Mouse (Mus musculus) limb, embryonic 12.5 days (tissue): ENCODE measurements at regions not wholly inside any gene's neighbourhood (a gene's known extent, or its start where the extent isn't known, plus 50 kb on each side); places are given as distances from the start of the nearest gene placed in this dataset.

ENCODE experiments used
- ATAC-seq: fragments of 200-750 bp; cut with Nextera tagmentation; 2 replicates; pipeline ENCODE4 v1.8.0; 2017; ENCODE audit warnings: low read depth, moderate TSS enrichment; ENCODE audit not compliant: insufficient number of reproducible peaks, insufficient read depth, low FRiP score, low TSS enrichment
- H3K27ac ChIP-seq: fragments of 300-500 bp; sonication (generic); 2 replicates; pipeline ENCODE4 v1.5.1; 2016; ENCODE audit warnings: mild to moderate bottlenecking, moderate library complexity
- H3K27me3 ChIP-seq: fragments of 300-500 bp; sonication (generic); 2 replicates; pipeline ENCODE4 v1.6.1; 2016; ENCODE audit warnings: mild to moderate bottlenecking, moderate library complexity
- H3K36me3 ChIP-seq: fragments of 300-500 bp; sonication (generic); 2 replicates; pipeline ENCODE4 v1.6.1; 2016; ENCODE audit warnings: mild to moderate bottlenecking, moderate library complexity
- H3K4me1 ChIP-seq: fragments of 300-500 bp; sonication (generic); replicated peaks from 2 replicates; pipeline ENCODE4 v1.6.1; 2016
- H3K4me2 ChIP-seq: fragments of 300-500 bp; sonication (generic); 2 replicates; pipeline ENCODE4 v1.6.1; 2016; ENCODE audit warnings: mild to moderate bottlenecking, moderate library complexity
- H3K4me3 ChIP-seq: fragments of 300-500 bp; sonication (generic); replicated peaks from 2 replicates; pipeline ENCODE4 v1.5.1; 2016; ENCODE audit warnings: mild to moderate bottlenecking
- H3K9ac ChIP-seq: fragments of 300-500 bp; sonication (generic); replicated peaks from 2 replicates; pipeline ENCODE4 v1.6.1; 2016; ENCODE audit warnings: mild to moderate bottlenecking, moderate library complexity
- H3K9me3 ChIP-seq: fragments of 300-500 bp; sonication (generic); 2 replicates; pipeline ENCODE4 v1.6.1; 2016; ENCODE audit warnings: mild to moderate bottlenecking, moderate library complexity
- WGBS: fragments of 180-500 bp; shearing (Covaris S2); methylation state at CpG from one replicate; pipeline ENCODE4 v1.1.7; 2016; 5-methylcytosine and 5-hydroxymethylcytosine counted together

DNA sequence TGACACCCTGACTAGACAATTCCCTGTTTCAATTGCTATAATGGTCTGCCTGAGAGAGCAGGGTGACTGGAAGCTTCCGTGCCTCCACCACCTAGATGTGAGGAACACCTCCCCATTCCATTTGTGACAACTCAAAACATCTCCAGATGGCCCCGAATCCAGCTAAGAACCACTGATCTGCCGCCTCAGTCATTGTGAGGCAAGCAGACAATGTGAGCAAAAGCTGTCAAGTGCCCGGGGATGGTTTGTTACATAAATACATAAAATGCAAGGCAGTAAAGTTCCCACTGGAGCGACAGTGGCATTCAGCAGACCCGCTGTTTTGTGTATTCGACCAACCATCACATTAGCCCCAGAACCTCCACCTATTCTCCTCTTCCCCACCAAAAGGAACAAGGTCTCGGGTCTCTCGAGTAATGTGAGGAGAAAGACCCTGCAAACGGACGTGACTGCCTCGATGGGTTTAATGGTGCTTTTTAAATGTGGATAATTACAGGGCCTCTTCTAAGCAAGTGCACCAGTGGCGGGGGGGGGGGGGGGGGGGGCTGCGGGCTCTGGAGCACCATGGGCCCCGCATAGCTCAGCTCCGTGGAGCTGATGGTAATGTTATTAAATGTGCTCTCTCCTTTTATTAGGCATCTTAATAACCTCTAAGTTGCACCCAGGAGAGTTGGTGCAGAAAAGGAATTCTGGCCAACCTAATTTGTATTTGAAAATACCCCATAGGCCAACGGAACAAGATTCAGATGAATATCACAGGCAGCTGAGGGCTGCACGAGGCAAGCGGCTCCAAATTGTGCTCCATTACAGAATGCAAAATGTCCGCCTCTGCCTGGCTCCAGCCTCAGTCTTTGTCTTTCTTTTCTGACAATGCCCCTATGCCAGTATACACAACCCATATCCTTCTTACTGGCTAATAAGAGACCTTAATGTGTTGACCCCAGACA is 360.6 kb upstream of the Clint1 start:
- Histone ChIP-seq H3K9me3 (no peaks in the 10 kb centered on the region), H3K36me3 (no peaks in the 10 kb centered on the region), H3K4me1 (peaks cover 24% of the 10 kb centered on the region), H3K27me3 (no peaks in the 10 kb centered on the region; the same call in 1 of the 2 replicates), H3K4me2 (peak overlapping the region; percentile 29), H3K9ac (no peak overlapping the region), H3K4me3 (no peak overlapping the region), H3K27ac (peak overlapping the region; percentile 74)
- ATAC-seq: peak; percentile 83; the same call in 1 of the 2 replicates
- WGBS: 37% methylated on average over 19 of the region's 20 CpGs

DNA sequence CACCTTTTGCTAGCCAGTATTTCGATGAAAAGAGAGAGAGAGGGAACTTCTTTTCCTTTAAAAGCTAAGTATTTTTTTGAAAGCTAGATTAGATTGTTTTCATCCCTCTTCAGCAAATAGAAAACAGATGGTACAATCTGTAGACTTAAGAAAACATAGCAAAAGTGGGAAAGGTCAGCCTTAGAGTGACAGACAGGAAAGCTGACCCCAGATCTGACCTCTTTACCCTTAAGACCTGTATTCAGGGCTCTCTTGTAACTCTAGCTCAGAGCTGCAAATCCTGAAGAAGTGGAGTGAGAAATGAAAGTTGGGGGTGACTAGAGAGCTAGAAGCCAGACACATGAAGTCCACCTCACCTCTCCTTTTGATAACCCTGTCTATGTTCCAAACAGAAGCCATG is 356.6 kb upstream of the Clint1 start:
- Histone ChIP-seq H3K27ac (no peak overlapping the region), H3K27me3 (no peaks in the 10 kb centered on the region; the same call in 1 of the 2 replicates), H3K9ac (no peak overlapping the region), H3K4me3 (no peak overlapping the region), H3K4me2 (no peak overlapping the region), H3K36me3 (no peaks in the 10 kb centered on the region), H3K9me3 (no peaks in the 10 kb centered on the region), H3K4me1 (peaks cover 19% of the 10 kb centered on the region)
- 28% methylated on average over 1 of the region's 1 CpGs for WGBS
- no peak for ATAC-seq

DNA sequence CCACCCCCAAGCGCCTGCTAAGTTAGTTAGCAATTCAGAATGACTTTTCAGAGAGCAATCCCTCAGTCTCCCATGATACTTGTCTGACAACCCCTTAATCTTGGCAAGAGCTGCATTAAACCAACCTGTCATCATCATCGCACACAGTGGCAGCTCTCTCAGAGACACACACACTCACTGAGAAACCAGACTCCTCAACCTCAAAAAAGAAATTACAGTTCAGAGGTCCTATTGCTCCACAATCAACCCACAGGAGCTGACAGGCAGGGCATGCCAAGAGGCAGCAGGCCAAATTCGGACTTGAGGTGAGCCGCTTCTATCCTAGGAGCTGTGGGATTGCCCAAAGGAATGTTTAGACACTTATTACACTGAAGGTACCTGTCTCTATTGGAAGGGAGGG is 343.3 kb upstream of the Clint1 start:
- Histone ChIP-seq H3K9ac (no peak overlapping the region), H3K4me1 (peaks cover 16% of the 10 kb centered on the region)
- 55% methylated on average over 4 of the region's 4 CpGs for WGBS

DNA sequence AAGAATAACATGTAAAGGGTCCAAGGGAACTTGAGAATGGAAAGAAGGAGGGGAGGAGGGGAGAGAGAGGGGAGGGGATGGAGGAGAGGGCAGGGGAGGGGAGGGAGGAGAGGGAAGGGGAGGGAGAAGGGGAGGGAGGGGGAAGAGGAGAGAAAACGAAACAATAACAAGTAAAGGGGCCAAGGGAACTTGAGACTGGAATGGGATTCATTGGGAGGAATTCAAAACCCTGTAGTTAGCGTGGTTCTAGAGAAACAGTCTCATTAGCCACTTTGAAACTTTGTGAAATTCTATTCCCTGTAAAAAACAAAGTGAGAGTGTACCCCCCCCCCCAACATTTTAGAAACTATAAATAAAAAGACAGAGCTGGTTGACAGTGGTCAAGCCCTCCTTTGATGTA is 342.6 kb upstream of the Clint1 start:
- Histone ChIP-seq H3K4me1 (peaks cover 23% of the 10 kb centered on the region), H3K4me3 (no peak overlapping the region), H3K9ac (no peak overlapping the region), H3K9me3 (peaks cover 7% of the 10 kb centered on the region; the same call in 1 of the 2 replicates), H3K27ac (no peak overlapping the region), H3K27me3 (no peaks in the 10 kb centered on the region), H3K36me3 (no peaks in the 10 kb centered on the region), H3K4me2 (no peak overlapping the region)
- 39% methylated on average over 2 of the region's 2 CpGs for WGBS
- no peak for ATAC-seq

More for the DNA sequence above, 343.3 kb upstream of the Clint1 start:
- no peak overlapping the region for H3K4me3 ChIP-seq
- H3K9me3 ChIP-seq: peaks cover 7% of the 10 kb centered on the region; the same call in 1 of the 2 replicates
- no peaks in the 10 kb centered on the region for H3K36me3 ChIP-seq
- H3K4me2 ChIP-seq: no peak overlapping the region
- no peaks in the 10 kb centered on the region for H3K27me3 ChIP-seq
- H3K27ac ChIP-seq: peak overlapping the region; percentile 41
- no peak for ATAC-seq

DNA sequence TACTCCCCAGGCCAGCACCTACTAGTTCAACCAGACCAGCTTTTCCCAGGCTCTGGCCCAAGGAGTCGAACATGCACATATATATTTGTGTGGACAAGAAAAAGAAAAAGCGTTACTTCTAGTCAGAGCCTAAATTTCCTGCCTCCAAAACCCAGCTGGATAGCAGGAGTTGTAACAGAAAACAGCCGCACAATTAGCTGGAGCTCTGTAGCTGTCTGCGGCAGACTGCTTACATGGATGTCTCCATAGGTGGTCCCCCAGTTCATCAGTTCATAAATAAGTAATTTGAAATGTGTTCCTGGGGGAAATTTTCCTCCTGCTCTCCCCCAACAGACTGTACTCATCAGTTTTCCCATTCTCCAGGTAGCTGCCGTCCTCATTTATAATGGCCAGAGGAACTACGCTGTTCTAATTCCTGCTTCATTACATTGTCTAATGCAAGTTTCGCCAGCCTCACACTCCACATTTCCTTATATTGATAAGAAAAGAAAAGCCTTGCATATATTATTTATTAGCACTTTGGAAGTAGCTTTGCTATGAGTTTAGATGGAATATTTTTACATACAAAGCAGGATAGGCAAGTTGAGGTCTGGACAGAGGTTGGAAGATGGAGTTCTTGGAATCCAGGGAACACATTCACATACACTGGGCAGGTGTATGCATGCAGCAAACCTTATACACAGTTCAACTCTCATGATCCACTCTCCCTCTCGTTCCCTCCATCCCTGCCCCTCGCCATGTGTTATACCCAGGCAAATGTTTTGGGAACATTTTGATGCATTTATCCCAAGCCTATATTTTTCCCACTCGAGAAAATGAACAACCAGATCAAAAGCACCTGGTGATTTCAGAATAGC is 337.2 kb upstream of the Clint1 start:
- H3K4me2 ChIP-seq: no peak overlapping the region
- WGBS: 16% methylated on average over 10 of the region's 10 CpGs
- H3K4me3 ChIP-seq: no peak overlapping the region
- no peaks in the 10 kb centered on the region for H3K27me3 ChIP-seq
- no peak overlapping the region for H3K9ac ChIP-seq
- no peaks in the 10 kb centered on the region for H3K36me3 ChIP-seq
- H3K9me3 ChIP-seq: peaks cover 7% of the 10 kb centered on the region; the same call in 1 of the 2 replicates
- H3K4me1 ChIP-seq: peaks cover 22% of the 10 kb centered on the region
- no peak for ATAC-seq
- peak overlapping the region; percentile 74 for H3K27ac ChIP-seq

DNA sequence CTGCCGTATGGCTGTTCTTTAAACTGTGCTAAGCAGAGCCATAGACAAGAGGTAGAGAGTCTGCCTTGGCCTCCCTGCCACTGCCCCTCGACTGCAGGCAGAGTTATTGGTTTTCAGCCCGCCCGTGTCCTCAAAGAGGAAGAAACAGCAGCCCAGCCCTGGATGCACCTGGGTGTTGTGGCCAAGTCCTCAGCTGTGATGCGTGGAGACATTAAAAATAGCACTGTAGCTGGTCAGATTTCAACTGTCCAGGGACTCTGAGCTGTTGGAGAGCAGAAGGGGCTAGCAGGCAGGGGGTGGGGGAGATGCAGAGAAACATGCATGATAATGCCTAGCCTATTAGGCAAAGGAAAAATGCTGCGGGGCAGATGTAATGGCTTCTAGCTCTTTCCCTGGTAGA is 327.1 kb upstream of the Clint1 start:
- Histone ChIP-seq H3K36me3 (no peaks in the 10 kb centered on the region), H3K27me3 (no peaks in the 10 kb centered on the region), H3K9me3 (peaks cover 3% of the 10 kb centered on the region; the same call in 1 of the 2 replicates), H3K4me2 (no peak overlapping the region), H3K27ac (peak overlapping the region; percentile 78), H3K9ac (no peak overlapping the region), H3K4me3 (no peak overlapping the region), H3K4me1 (peaks cover 19% of the 10 kb centered on the region)
- 36% methylated on average over 6 of the region's 6 CpGs for WGBS
- ATAC-seq: 0 out of 2 replicates have a peak, but pooled peaks have one; percentile 10

DNA sequence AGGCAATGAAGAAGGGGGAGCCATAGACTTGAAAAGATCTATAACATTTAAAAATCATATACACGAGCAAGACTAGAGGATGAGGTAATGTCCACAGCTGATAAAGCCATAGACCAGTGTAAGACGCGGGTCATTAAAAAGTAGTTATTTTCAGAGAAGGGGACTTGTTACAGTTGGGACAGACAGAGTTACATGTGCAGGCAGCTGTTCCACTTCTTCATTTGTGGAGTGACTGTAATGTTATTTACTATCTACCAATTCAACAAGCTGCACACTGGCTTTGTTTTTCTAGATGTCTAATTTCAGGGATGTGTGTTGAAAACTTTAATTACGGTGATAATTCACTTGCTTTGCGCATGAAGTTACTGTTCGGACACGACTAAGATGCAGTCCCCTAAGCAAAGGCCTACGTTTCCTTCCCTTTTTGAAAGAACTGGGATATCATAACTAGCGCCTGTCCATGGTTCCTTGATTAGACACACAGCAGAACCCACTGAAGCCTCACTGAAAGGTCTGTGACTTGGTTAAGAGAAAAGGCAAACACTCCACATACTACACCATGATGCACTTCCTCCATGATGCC is 320.7 kb upstream of the Clint1 start:
- peaks cover 3% of the 10 kb centered on the region; the same call in 1 of the 2 replicates for H3K9me3 ChIP-seq
- no peaks in the 10 kb centered on the region for H3K36me3 ChIP-seq
- H3K4me2 ChIP-seq: no peak overlapping the region
- peaks cover 7% of the 10 kb centered on the region; the same call in 1 of the 2 replicates for H3K4me1 ChIP-seq
- no peak for ATAC-seq
- 90% methylated on average over 9 of the region's 9 CpGs for WGBS
- H3K9ac ChIP-seq: no peak overlapping the region
- no peaks in the 10 kb centered on the region; the same call in 1 of the 2 replicates for H3K27me3 ChIP-seq
- H3K27ac ChIP-seq: no peak overlapping the region
- H3K4me3 ChIP-seq: no peak overlapping the region

DNA sequence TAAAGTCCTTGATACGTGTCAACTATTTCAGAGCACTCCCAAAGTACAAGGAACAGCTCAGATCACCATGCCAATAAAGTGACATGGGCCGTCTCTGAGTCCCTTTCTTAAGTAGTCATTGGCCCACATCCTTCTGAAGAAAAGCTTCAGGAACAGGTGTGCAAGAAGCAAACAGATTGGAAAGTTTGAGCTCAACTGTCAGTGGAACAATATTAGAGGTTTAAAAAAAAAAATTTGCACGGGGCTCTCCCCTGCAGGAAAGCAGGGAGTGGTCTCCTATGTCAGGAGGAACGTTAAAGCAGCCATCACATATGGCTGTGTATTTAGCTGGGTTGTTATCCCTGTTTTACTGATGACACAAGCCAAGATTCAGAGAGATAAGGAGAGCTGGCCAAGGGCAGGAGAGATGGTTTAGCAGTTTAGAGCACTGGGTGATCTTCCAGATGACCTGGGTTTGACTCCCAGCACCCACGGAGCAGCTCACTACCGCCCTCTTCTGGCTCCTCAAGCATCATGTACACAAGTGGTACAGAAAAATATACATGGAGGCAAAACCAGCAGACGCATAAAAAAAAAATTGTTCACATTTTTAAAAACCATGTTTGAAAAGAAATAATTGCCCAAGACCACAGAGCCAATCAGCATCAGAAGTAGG is 318.3 kb upstream of the Clint1 start:
- Histone ChIP-seq H3K9ac (no peak overlapping the region), H3K4me3 (no peak overlapping the region), H3K4me1 (peaks cover 11% of the 10 kb centered on the region), H3K27me3 (no peaks in the 10 kb centered on the region; the same call in 1 of the 2 replicates), H3K9me3 (no peaks in the 10 kb centered on the region), H3K36me3 (no peaks in the 10 kb centered on the region), H3K27ac (no peak overlapping the region), H3K4me2 (no peak overlapping the region)
- WGBS: 56% methylated on average over 7 of the region's 7 CpGs
- ATAC-seq: no peak

DNA sequence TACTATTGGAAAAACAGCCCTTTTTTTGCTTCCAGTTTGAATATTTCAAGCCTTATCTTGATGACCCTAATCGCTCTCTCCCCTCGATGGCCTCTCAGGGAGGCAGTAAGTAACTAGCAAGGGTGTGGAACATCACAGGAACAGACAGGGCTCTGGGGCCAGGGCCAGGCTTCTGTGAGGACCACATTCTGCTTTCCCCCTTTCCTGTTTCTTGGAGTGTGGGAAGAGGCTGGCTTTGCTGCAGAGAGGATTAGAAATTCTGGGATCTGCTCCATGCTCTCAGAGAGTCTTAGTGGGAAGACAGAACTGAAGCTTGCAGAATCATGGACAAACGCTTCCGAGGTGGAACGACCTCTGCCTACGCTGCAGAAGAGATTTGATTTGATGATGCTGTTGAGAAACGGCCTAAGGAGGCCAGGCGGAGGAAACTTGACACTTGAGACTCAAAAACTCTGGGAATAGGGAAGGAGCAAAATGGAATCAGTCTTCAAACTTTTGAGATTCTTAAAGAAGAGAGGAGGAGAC is 316.3 kb upstream of the Clint1 start:
- H3K27ac ChIP-seq: peak overlapping the region; percentile 47
- H3K4me1 ChIP-seq: peaks cover 19% of the 10 kb centered on the region
- 28% methylated on average over 8 of the region's 8 CpGs for WGBS
- H3K27me3 ChIP-seq: no peaks in the 10 kb centered on the region; the same call in 1 of the 2 replicates
- no peak for ATAC-seq
- H3K9me3 ChIP-seq: no peaks in the 10 kb centered on the region
- H3K9ac ChIP-seq: no peak overlapping the region
- H3K4me2 ChIP-seq: no peak overlapping the region
- no peaks in the 10 kb centered on the region for H3K36me3 ChIP-seq
- H3K4me3 ChIP-seq: no peak overlapping the region

DNA sequence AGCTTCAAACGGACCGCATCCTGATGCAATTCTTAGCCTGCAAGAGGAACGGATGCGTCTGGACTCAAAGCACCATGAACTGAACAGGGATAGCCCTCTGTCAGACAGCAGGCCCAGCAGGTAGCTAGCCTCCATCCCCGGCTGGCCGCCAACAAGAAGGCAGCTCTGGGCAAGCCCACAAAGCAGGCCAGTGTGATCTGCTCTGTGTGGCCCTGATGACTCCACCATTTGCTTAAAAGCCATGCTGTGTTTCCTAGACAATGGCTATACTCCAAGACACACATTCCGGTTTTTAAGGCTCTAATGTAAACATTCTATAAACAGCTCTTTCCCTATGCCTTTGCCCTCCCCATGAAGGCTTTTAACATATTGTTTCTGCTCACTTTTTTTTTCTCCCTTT is 313.8 kb upstream of the Clint1 start:
- 0 out of 2 replicates have a peak overlapping the region, but pooled peaks have one; percentile 42 for H3K27ac ChIP-seq
- H3K9me3 ChIP-seq: no peaks in the 10 kb centered on the region
- H3K9ac ChIP-seq: no peak overlapping the region
- H3K36me3 ChIP-seq: no peaks in the 10 kb centered on the region
- peaks cover 19% of the 10 kb centered on the region for H3K4me1 ChIP-seq
- WGBS: 75% methylated on average over 7 of the region's 7 CpGs
- H3K27me3 ChIP-seq: no peaks in the 10 kb centered on the region; the same call in 1 of the 2 replicates
- no peak overlapping the region for H3K4me2 ChIP-seq
- H3K4me3 ChIP-seq: no peak overlapping the region
- no peak for ATAC-seq
